Mouse (Mus musculus) liver (tissue): Measurements from ENCODE around the gene Hmgn1.
"Not testable (repeated sequence)": the region's sequence is repeated elsewhere in the genome, so short reads cannot be mapped to it uniquely, and the experiment has no call there.

Source experiments
- DNase-seq: peaks from one replicate; pipeline ENCODE4 v3.0.0-alpha.2; 2020; ENCODE audit warnings: mixed read lengths

The Hmgn1 gene

GRCm38 (mm10) chr16:96120022-96120623, 7.4 kb downstream of the Hmgn1 start:
- no peak for DNase-seq

GRCm38 (mm10) chr16:96114729-96115128, 12.8 kb downstream of the Hmgn1 start:
- DNase-seq = no peak

GRCm38 (mm10) chr16:96112769-96113168, 14.8 kb downstream of the Hmgn1 start:
- no peak for DNase-seq

GRCm38 (mm10) chr16:96110655-96111345, 16.7 kb downstream of the Hmgn1 start:
- DNase-seq = no peak

- no peak for DNase-seq
Observed at GRCm38 (mm10) chr16:96109673-96110072, 17.9 kb downstream of the Hmgn1 start.

- no peak for DNase-seq
Observed at GRCm38 (mm10) chr16:96103036-96103435, 24.5 kb downstream of the Hmgn1 start.

- not testable (repeated sequence) for DNase-seq
Observed at GRCm38 (mm10) chr16:96097811-96098210, 29.7 kb downstream of the Hmgn1 start.

- DNase-seq = no peak
Observed at GRCm38 (mm10) chr16:96095966-96096365, 31.6 kb downstream of the Hmgn1 start.

GRCm38 (mm10) chr16:96091515-96092504, 35.7 kb downstream of the Hmgn1 start:
- no peak for DNase-seq

- no peak for DNase-seq
Observed at GRCm38 (mm10) chr16:96088120-96088519, 39.4 kb downstream of the Hmgn1 start.

GRCm38 (mm10) chr16:96087436-96087835, 40.1 kb downstream of the Hmgn1 start:
- DNase-seq = no peak

- no peak for DNase-seq
Observed at GRCm38 (mm10) chr16:96087001-96087400, 40.5 kb downstream of the Hmgn1 start.

- no peak for DNase-seq
Observed at GRCm38 (mm10) chr16:96085597-96085996, 41.9 kb downstream of the Hmgn1 start.

GRCm38 (mm10) chr16:96083179-96083646, 44.3 kb downstream of the Hmgn1 start:
- DNase-seq = peak; percentile 9

- peak; percentile 86 for DNase-seq
Observed at GRCm38 (mm10) chr16:96082301-96083178, 45.0 kb downstream of the Hmgn1 start, which contains the start of gene Brwd1. Brwd1 (minus strand) TSS chr16:96082526.

GRCm38 (mm10) chr16:96081742-96082241, 45.7 kb downstream of the Hmgn1 start:
- peak; percentile 36 for DNase-seq

- peak; percentile 83 for DNase-seq
Observed at GRCm38 (mm10) chr16:96081331-96081730, 46.2 kb downstream of the Hmgn1 start.

GRCm38 (mm10) chr16:96080524-96080923, 47.0 kb downstream of the Hmgn1 start:
- no peak for DNase-seq
